Mouse (Mus musculus) splenic B cell, adult 2 months (primary cell): ENCODE measurements at regions not wholly inside any gene's neighbourhood (a gene's known extent, or its start where the extent isn't known, plus 50 kb on each side); places are given as distances from the start of the nearest gene placed in this dataset.
"Not testable (repeated sequence)": the region's sequence is repeated elsewhere in the genome, so short reads cannot be mapped to it uniquely, and the experiment has no call there.

Experiments used
- DNase-seq: peaks from one replicate; pipeline ENCODE4 v3.0.0-alpha.2; 2011; ENCODE audit warnings: low read depth, low spot score
- H3K27me3 ChIP-seq: 2 replicates; pipeline ENCODE4 v1.6.1; 2012; ENCODE audit warnings: mild to moderate bottlenecking, low read length, moderate library complexity, mixed read lengths; ENCODE audit not compliant: control insufficient read depth, poor library complexity, insufficient read depth, severe bottlenecking
- H3K36me3 ChIP-seq: 2 replicates; pipeline ENCODE4 v1.6.1; 2012; ENCODE audit warnings: mild to moderate bottlenecking, low read length, moderate library complexity, mixed read lengths; ENCODE audit not compliant: control insufficient read depth, poor library complexity, insufficient read depth, severe bottlenecking

GRCm38 (mm10) chr5:102123285-102123684 is 53.6 kb upstream of the Wdfy3 start:
- Histone ChIP-seq H3K27me3 (no peaks in the 10 kb centered on the region; the same call in 1 of the 2 replicates), H3K36me3 (no peaks in the 10 kb centered on the region)
- no peak for DNase-seq

- Histone ChIP-seq H3K36me3 (no peaks in the 10 kb centered on the region), H3K27me3 (no peaks in the 10 kb centered on the region; the same call in 1 of the 2 replicates)
- peak; percentile 1 for DNase-seq
Observed at GRCm38 (mm10) chr5:102126737-102127136, 57.0 kb upstream of the Wdfy3 start.

- no peaks in the 10 kb centered on the region for H3K27me3 ChIP-seq
- DNase-seq: no peak
- H3K36me3 ChIP-seq: no peaks in the 10 kb centered on the region
Observed at GRCm38 (mm10) chr5:102147991-102148390, 78.3 kb upstream of the Wdfy3 start.

GRCm38 (mm10) chr5:102149481-102150129 is 79.9 kb upstream of the Wdfy3 start:
- H3K36me3 ChIP-seq: no peaks in the 10 kb centered on the region
- no peaks in the 10 kb centered on the region for H3K27me3 ChIP-seq
- DNase-seq: peak; percentile 59

GRCm38 (mm10) chr5:102159621-102160020 is 89.9 kb upstream of the Wdfy3 start:
- no peaks in the 10 kb centered on the region for H3K27me3 ChIP-seq
- DNase-seq: no peak
- no peaks in the 10 kb centered on the region for H3K36me3 ChIP-seq

GRCm38 (mm10) chr5:102167981-102168380 is 98.3 kb upstream of the Wdfy3 start:
- no peak for DNase-seq
- Histone ChIP-seq H3K27me3 (no peaks in the 10 kb centered on the region), H3K36me3 (no peaks in the 10 kb centered on the region)

GRCm38 (mm10) chr5:102171808-102172207 is 102.1 kb upstream of the Wdfy3 start:
- H3K27me3 ChIP-seq: no peaks in the 10 kb centered on the region
- DNase-seq: no peak

GRCm38 (mm10) chr5:102180250-102180649 is 110.5 kb upstream of the Wdfy3 start:
- Histone ChIP-seq H3K36me3 (no peaks in the 10 kb centered on the region), H3K27me3 (no peaks in the 10 kb centered on the region)
- DNase-seq: no peak

More at GRCm38 (mm10) chr5:102171808-102172207, 102.1 kb upstream of the Wdfy3 start:
- no peaks in the 10 kb centered on the region for H3K36me3 ChIP-seq

GRCm38 (mm10) chr5:102188951-102189350 is 119.2 kb upstream of the Wdfy3 start:
- DNase-seq, H3K36me3 ChIP-seq, H3K27me3 ChIP-seq: not testable (repeated sequence)

- no peak for DNase-seq
- H3K36me3 ChIP-seq: no peaks in the 10 kb centered on the region
- H3K27me3 ChIP-seq: no peaks in the 10 kb centered on the region
Observed at GRCm38 (mm10) chr5:102206456-102206855, 136.7 kb upstream of the Wdfy3 start.

- Histone ChIP-seq H3K36me3 (no peaks in the 10 kb centered on the region), H3K27me3 (no peaks in the 10 kb centered on the region)
- peak; percentile 64 for DNase-seq
Observed at GRCm38 (mm10) chr5:102206953-102207352, 137.2 kb upstream of the Wdfy3 start.

GRCm38 (mm10) chr5:102213145-102213544 is 143.4 kb upstream of the Wdfy3 start:
- no peaks in the 10 kb centered on the region for H3K27me3 ChIP-seq
- DNase-seq: peak; percentile 18
- H3K36me3 ChIP-seq: no peaks in the 10 kb centered on the region

GRCm38 (mm10) chr5:102227131-102227530 is 157.4 kb upstream of the Wdfy3 start:
- DNase-seq: no peak
- no peaks in the 10 kb centered on the region for H3K27me3 ChIP-seq

GRCm38 (mm10) chr5:102242614-102243013 is 172.9 kb upstream of the Wdfy3 start:
- Histone ChIP-seq H3K27me3 (no peaks in the 10 kb centered on the region), H3K36me3 (no peaks in the 10 kb centered on the region)
- no peak for DNase-seq

More at GRCm38 (mm10) chr5:102227131-102227530, 157.4 kb upstream of the Wdfy3 start:
- no peaks in the 10 kb centered on the region for H3K36me3 ChIP-seq

GRCm38 (mm10) chr5:102244706-102245105 is 175.0 kb upstream of the Wdfy3 start:
- DNase-seq: no peak
- Histone ChIP-seq H3K27me3 (no peaks in the 10 kb centered on the region), H3K36me3 (no peaks in the 10 kb centered on the region)

GRCm38 (mm10) chr5:102248747-102249146 is 179.0 kb upstream of the Wdfy3 start:
- H3K27me3 ChIP-seq: no peaks in the 10 kb centered on the region
- DNase-seq: no peak
- H3K36me3 ChIP-seq: no peaks in the 10 kb centered on the region
